Mouse (Mus musculus) monocyte, adult 59 days (primary cell): Measurements from ENCODE around the gene 2410004P03Rik. TPM values are rescaled to one million over a fixed set of nuclear protein-coding genes. Genes with fewer than 3 reads are reported as not detected.

Source experiments
- total RNA-seq, 2 experiments: library from RNA; stranded (reverse); gene quantifications; one replicate each; pipeline ENCODE4 v1.2.4; 2023

2410004P03Rik gene
- total RNA-seq = 1 to 10 TPM in 1 of 2 experiments, under 1 TPM in 1; 0.46 to 1.4 TPM

GRCm38 (mm10) chr12:17011100-17011870 is at the start of gene 2410004P03Rik:
2410004P03Rik (minus strand) TSS chr12:17011727.

GRCm38 (mm10) chr12:16999739-17000497 is 11.6 kb downstream of the 2410004P03Rik start, which contains the start of gene Pqlc3:
Pqlc3 (minus strand) TSS chr12:17000408.

Other genes starting within 250 kb of the 2410004P03Rik start
- gene Greb1, start 210.8 kb downstream of the 2410004P03Rik start, total RNA-seq = under 1 TPM in 1 of 2 experiments, not detected in 1; 0.79 TPM
- gene E2f6, start 200.8 kb downstream of the 2410004P03Rik start, total RNA-seq = 1 to 10 TPM; 7.9 to 8.4 TPM
- 10 to 100 TPM; 58.3 TPM for gene Rock2, start 116.8 kb downstream of the 2410004P03Rik start, total RNA-seq
- gene Pqlc3, start 11.3 kb downstream of the 2410004P03Rik start, total RNA-seq = 10 to 100 TPM; 54.4 to 67.5 TPM
- not detected for gene Kcnf1, start 165.2 kb upstream of the 2410004P03Rik start, total RNA-seq